Mouse (Mus musculus) mouse embryonic stem cell (cell line): ENCODE results near the gene Tnfrsf14.

Source experiments
- in situ Hi-C, 2 experiments: fragments of 300-500 bp; cut with MboI; formaldehyde crosslinking; loops; 1 replicate in 1 of 2; 3 replicates in 1 of 2; pipeline ENCODE4 v1.14.3; 2019 to 2020; ENCODE audit warnings: low sequenced_read_pairs in 2 of 2, low pct_unique_long_range_greater_than_20kb in 1 of 2, mixed read lengths in 1 of 2; ENCODE audit not compliant: unreplicated experiment in 1 of 2

The Tnfrsf14 gene

DNA sequence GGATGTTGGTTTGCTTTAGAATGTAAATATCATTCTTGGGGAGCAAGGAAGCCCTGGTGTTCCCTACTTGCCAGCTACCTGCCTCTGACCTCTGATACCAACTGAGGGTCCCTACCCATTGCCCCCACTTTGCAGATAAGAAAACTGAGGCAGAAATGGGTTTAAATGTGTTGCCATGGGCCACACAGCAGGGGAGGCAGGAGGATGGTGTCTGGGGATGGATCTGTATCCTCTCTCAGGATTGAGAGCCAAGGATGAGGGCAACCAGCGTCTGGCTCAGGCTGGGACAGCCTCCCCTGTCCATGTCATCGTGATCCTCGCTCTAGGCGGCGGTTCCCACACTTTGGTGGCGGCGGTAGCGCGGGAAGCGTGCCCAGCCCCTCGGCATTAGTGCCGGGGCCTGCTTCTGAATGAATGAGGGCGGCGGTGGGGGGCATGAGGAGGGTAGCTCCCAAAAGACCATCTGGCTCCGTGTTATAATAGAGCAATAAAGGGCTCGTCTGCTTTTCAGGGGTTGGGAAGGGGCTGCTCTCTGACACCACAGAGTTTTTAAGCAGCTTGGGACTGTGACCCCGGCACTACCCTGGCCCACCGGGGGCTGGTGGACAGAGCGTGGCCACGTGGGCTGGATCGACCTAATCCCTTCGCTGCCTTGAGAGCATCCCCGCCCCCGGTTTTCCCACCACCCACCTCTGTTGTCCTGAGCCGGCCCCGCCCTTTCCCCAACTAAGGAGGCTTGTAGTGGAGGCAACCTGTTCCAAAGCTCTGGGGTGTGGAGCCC is 24.3 kb upstream of the Tnfrsf14 start:
- in situ Hi-C loops: no loop called here

DNA sequence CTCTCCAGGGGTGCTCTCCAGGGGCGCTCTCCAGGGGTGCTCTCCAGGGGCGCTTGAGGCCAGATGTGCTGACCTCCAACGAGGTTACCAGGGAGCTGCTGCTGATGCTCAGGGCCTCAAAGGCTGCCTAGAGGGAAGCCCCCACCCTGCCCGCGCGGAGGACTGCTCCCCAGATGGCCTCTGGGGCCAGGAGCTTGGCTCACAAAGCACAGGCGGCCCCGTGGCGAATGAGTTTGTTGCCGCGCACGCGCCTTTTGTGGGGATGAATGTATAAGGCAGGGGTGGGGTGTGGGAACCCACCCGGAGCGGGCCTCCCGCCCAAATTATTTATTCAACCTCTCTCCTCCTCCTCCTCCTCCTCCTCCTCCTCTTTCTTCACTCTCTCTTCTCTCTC is 21.2 kb upstream of the Tnfrsf14 start:
- in situ Hi-C loops: loop anchor here in 1 of 2 experiments (10.0 kb wide), 1 partner anchor 115 kb away; the partner anchor contains the start of gene Pex10

DNA sequence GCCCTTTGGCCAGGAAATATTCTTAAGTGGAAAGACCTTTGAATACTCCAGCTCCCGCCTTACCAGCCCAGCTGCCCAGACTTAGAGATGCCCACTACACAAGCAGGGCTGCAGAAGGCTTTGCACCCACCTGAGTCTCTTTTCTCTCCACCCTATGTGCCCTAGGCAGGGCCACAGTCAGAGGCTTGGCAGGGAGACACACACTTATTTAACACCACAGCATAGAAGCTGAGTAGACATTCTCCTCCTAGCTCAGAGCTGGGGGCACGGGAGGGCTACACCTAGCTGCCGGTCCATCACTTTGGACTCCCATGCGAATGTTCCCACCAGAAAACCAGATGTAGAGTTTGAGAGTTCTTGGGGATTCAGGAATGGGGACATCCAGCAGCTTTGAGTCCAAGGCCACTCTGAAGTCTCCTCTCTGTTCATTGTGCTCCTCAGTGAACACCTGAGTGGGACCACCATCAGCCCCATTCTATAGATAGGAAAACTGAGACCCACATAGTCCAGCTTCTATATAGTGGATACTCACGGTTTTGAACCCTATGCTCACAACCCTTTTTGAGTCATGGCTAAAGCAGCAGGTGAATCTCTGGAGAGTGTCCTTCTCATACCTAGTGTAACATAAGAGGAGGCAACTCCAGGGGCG is 20.7 kb upstream of the Tnfrsf14 start:
- in situ Hi-C loops: loop anchor here in 1 of 2 experiments (10.0 kb wide), 1 partner anchor 116 kb away; the partner anchor contains the start of gene Pex10

DNA sequence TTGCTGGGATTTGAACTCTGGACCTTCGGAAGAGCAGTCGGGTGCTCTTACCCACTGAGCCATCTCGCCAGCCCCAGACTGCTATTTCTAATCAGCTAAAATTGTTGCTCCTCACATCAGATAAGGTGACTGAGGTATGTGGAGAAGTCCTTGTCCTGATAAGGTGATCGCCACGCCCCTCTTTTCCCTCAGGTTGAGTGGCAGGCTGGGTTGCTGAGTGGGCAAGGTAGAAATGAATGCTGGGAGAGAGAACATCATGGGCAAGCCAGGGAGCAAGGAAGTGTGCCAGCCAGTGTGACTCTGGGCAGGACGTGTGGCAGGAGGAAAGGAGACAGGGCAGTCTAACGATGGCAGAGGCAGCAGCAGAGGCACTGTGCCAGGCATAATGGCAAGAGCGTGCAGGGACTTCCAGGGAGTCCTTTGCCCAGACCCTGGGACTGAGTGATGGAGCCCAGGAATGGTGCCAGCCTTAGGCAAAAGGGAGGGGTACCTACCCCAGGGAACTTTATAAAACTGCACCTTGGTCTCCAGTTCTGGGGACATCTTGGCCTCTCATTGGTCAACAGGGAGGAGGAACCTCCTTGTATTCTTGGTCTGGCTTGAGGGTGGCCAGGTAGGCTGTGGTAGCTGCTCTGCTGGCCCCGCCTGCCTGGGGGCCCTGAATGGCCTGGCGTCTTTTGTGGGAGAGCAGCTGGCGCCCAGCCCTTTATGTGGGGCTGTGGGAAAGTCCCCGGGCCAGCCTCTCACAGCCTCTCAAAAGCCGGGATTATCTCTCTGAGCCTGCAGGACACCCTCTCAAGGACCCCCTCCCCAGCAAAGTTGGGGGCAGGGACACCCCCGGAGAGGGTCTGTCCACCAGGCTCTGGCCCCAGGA is 19.9 kb upstream of the Tnfrsf14 start:
- in situ Hi-C loops: loop anchor here in 1 of 2 experiments (10.0 kb wide), 1 partner anchor 116 kb away; the partner anchor contains the start of gene Pex10

DNA sequence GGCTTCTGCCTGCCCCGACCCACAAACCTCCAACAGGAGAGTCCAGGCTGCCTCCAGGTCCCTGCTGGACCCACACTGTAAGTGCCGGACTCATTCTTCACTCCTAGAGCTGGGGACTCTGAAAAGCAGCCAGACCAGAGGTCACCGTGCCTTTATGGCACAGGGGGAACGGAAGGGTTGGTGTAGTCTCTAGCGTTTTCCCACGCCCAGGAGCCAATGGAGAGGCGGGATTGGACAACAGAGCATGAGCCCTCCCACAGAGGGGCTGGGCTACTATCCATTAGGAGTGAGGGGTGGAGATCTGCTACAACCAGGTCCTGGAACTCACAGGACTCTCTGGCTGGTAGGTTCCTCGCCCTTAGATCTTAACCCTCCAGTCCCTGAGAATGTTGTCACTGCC is 18.0 kb upstream of the Tnfrsf14 start:
- in situ Hi-C loops: loop anchor here in 1 of 2 experiments (10.0 kb wide), 1 partner anchor 118 kb away; the partner anchor contains the start of gene Pex10

DNA sequence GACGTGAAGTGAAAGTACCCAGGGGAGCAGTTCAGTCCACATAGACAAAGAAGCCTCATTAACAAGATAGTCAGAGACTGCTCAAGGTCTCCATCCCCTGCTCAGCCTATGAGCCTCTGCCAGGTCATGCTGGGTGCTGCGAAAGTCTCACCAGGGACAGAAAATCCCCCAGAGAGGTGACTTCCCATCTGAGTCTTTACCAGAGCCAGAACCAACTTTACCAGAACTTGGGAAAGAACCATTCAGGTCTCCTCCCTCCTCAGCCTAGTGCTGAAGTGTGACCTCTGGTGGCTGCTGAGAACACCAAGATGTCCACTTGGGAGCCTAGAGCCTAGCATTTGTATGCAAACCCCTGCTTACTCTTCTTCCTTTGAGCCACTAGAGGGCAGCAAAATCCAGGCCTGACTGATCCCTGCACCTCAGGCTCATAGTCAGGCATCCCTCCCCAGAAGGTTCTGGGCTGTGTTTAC is 15.8 kb upstream of the Tnfrsf14 start:
- in situ Hi-C loops: loop anchor here in 1 of 2 experiments (10.0 kb wide), 1 partner anchor 121 kb away; the partner anchor contains the start of gene Pex10

GRCm38 (mm10) chr4:154943323-154944039 is 15.1 kb upstream of the Tnfrsf14 start:
- in situ Hi-C loops: loop anchor here in 1 of 2 experiments (10.0 kb wide), 1 partner anchor 121 kb away; the partner anchor contains the start of gene Pex10

DNA sequence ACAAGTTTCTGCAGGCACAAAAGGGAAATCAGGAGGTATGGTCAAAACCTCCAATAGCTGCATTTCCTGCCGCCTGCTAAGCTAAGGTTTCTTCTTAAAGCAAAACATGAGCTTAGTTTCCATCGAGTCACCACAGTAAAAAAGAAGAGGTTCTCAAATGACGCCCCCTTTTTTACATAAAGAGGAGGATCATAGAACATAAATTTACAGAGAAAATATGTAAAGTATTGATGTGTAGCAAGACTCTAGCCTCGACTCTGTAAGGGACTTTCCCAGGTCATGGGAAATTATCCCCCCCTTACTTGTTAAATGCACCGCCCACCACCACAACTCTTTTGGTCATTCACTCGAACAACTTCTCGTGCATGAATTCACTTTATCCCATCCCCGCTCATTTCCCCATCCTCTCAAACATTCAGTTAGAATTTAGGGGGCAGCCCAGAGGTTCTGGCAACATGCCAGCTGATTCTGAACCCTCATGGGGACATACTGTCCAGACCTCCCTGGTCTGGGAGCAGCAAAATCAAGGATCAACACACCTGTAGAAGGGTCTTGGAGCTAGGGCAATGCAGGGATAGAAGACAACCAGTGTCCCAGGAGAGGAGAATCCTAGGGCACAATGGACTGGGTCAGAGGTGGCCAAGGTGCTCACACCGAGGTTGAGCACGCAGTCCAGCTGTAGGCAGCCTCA is 14.4 kb upstream of the Tnfrsf14 start:
- in situ Hi-C loops: loop anchor here in 1 of 2 experiments (10.0 kb wide), 1 partner anchor 122 kb away; the partner anchor contains the start of gene Pex10

GRCm38 (mm10) chr4:154941831-154942230 is 13.5 kb upstream of the Tnfrsf14 start:
- in situ Hi-C loops: loop anchor here in 1 of 2 experiments (10.0 kb wide), 1 partner anchor 123 kb away; the partner anchor contains the start of gene Pex10

GRCm38 (mm10) chr4:154940156-154940555 is 11.8 kb upstream of the Tnfrsf14 start:
- in situ Hi-C loops: loop anchor here in 1 of 2 experiments (10.0 kb wide), 1 partner anchor 125 kb away; the partner anchor contains the start of gene Pex10

GRCm38 (mm10) chr4:154937746-154938145 is 9.4 kb upstream of the Tnfrsf14 start:
- in situ Hi-C loops: no loop called here

DNA sequence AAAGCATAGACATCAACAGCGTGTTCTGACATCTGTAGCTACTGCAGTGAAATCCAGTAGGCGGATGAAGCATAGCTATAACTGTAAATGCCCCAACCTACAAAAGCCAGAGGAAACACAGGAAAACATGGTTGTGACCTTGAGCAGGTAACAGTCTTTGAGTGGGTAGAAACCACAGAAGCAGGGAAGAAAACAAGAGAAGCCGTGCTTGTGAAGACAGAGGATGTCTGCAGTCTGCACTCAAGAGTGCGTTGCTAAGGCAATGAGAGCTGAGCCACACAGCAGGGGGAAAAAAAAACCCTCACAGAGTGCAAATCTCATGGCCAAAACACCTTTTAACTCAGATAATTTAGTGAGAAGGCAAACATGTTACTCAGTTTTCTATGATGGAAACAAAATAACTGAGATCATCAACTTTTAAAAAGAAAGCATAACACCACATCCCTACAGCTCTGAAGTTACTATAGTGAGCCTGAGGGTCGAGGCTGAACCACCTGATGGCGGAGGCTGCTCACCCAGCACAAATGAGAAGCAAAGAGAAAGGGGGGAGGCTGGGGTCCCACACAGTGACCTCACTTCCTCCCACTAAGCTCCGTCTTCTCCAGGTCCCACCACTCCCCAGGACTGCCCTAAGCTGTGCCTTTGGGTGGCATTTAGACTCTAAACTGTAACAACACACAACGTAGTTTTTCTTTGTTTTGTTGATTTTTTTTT is 8.3 kb upstream of the Tnfrsf14 start:
- in situ Hi-C loops: no loop called here

DNA sequence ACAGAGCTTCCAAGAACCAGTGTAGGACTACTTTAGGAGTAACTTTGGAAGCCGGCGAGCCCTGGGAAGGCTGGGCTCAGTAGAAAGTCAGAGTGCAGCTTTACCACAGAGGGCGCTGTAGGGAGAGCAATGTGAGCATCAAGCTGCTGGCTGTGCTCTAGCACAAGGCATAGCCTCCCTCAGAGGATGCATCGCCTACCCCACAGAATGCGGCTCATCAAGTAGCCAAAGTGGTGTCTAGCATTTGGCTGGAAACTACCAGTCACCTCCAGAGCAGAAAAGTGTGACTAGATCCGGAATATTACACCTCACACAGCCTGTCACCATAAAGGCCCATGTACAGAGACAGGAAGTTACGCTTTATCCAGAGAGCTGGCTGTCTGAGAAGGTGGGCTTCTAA is 7.4 kb upstream of the Tnfrsf14 start:
- in situ Hi-C loops: no loop called here

- in situ Hi-C loops: no loop called here
Measured at GRCm38 (mm10) chr4:154934800-154935199, 6.4 kb upstream of the Tnfrsf14 start.

DNA sequence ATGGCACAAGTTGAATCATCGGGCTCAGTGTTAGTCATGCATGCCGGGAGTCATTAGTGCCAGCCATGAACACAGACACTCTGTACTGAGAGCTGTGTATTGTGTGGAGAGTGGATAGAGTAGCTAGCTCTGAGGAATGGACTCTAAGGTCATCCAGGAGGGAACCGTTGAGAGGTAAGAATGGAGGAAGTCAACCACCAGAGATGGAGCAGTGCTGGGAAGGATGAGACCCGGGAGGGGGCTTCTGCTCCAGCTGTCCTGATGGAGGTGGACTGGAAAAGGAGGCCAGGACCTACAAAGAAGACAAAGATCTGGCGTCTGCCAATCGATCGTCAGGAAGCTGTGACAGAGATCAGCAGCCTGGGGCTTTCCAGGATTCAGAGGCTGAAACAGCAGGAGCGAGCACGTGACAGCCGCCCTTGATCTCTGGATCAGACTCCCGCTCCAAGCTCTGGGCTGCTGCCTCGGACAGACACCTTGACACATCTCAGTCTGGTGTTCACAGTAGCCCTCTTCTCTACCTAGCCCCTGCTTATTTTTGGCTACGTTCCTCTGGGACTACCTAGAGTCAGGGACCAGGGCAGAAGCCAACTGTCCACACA is 5.0 kb upstream of the Tnfrsf14 start:
- in situ Hi-C loops: no loop called here

GRCm38 (mm10) chr4:154929088-154929660 is 811 bp upstream of the Tnfrsf14 start:
- in situ Hi-C loops: no loop called here
